Mouse (Mus musculus) limb, embryonic 11.5 days (tissue): ENCODE data around the gene Osbpl6. TPM values are rescaled to one million over a fixed set of nuclear protein-coding genes. Genes with fewer than 3 reads are reported as not detected.

Source experiments
- ATAC-seq: fragments of 200-750 bp; cut with Nextera tagmentation; 2 replicates; pipeline ENCODE4 v1.8.0; 2017; ENCODE audit warnings: low read depth; ENCODE audit not compliant: insufficient number of reproducible peaks, low FRiP score, low TSS enrichment
- DNase-seq: peaks from one replicate; pipeline ENCODE4 v3.0.0-alpha.2; 2015; ENCODE audit warnings: low spot score
- H3K27ac ChIP-seq: fragments of 300-500 bp; sonication (generic); replicated peaks from 2 replicates; pipeline ENCODE4 v1.5.1; 2014; ENCODE audit warnings: low read depth, mild to moderate bottlenecking, low read length
- H3K27me3 ChIP-seq: fragments of 300-500 bp; sonication (generic); 2 replicates; pipeline ENCODE4 v1.6.1; 2014; ENCODE audit warnings: mild to moderate bottlenecking, low read length, mixed read lengths; ENCODE audit not compliant: control insufficient read depth, insufficient read depth
- H3K36me3 ChIP-seq: fragments of 300-500 bp; sonication (generic); 2 replicates; pipeline ENCODE4 v1.6.1; 2014; ENCODE audit warnings: mild to moderate bottlenecking, low read length, moderate library complexity, mixed read lengths; ENCODE audit not compliant: control insufficient read depth, insufficient read depth
- H3K4me1 ChIP-seq: fragments of 300-500 bp; sonication (generic); 2 replicates; pipeline ENCODE4 v1.6.1; 2014; ENCODE audit warnings: low read length, mixed read lengths; ENCODE audit not compliant: control insufficient read depth, insufficient read depth
- H3K4me2 ChIP-seq: fragments of 300-500 bp; sonication (generic); 2 replicates; pipeline ENCODE4 v1.6.1; 2014; ENCODE audit warnings: low read depth, mild to moderate bottlenecking, moderate library complexity; ENCODE audit not compliant: severe bottlenecking
- H3K4me3 ChIP-seq: fragments of 300-500 bp; sonication (generic); 2 replicates; pipeline ENCODE4 v1.5.1; 2014; ENCODE audit warnings: low read depth, low read length
- H3K9ac ChIP-seq: fragments of 300-500 bp; sonication (generic); 2 replicates; pipeline ENCODE4 v1.6.1; 2014; ENCODE audit warnings: mild to moderate bottlenecking, low read length
- H3K9me3 ChIP-seq: fragments of 300-500 bp; sonication (generic); 2 replicates; pipeline ENCODE4 v1.6.1; 2016; ENCODE audit warnings: low read length; ENCODE audit not compliant: control insufficient read depth
- WGBS: fragments of 180-500 bp; shearing (Covaris S2); extraction: QIAGEN DNeasy Blood & Tissue Kit; methylation state at CpG from one replicate; pipeline ENCODE4 v1.1.7; 2014; 5-methylcytosine and 5-hydroxymethylcytosine counted together
- polyA plus RNA-seq: library from polyadenylated mRNA; unstranded; fragments of >200 nt; fragmentation: Nextera tagmentation; extraction: Ambion mirVana; gene quantifications from 2 replicates; pipeline ENCODE4 v1.2.1, GENCODE M21; 2014

Osbpl6 gene
- polyA plus RNA-seq, 1 experiment from 2014 or later: 15.3 TPM

DNA sequence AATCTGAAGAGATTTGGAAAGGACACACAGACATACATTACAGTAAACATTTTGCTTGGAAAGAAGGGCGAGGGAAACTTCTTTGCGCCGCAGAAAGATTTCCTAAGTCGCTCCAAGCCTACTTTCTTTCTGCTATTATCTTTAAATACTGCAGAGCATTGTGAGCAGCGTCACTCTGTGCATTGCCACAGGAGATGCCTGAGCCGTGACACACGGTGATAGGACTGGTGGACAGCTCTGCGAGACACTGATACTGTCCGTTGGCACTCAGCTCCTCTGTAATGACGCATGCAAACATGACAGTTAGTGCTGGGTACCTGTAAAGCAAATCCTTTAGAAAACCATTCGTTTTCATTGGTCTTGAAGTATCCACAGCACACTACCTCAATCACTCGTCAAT lies 224.0 kb downstream of the Osbpl6 start:
- Histone ChIP-seq H3K27ac (no peak overlapping the region), H3K4me3 (no peak overlapping the region), H3K4me1 (no peaks in the 10 kb centered on the region), H3K27me3 (no peaks in the 10 kb centered on the region), H3K4me2 (no peak overlapping the region), H3K36me3 (peaks cover 15% of the 10 kb centered on the region; the same call in 1 of the 2 replicates), H3K9ac (no peak overlapping the region), H3K9me3 (no peaks in the 10 kb centered on the region)
- DNase-seq: no peak
- WGBS: 92% methylated on average over 12 of the region's 12 CpGs
- ATAC-seq: no peak

DNA sequence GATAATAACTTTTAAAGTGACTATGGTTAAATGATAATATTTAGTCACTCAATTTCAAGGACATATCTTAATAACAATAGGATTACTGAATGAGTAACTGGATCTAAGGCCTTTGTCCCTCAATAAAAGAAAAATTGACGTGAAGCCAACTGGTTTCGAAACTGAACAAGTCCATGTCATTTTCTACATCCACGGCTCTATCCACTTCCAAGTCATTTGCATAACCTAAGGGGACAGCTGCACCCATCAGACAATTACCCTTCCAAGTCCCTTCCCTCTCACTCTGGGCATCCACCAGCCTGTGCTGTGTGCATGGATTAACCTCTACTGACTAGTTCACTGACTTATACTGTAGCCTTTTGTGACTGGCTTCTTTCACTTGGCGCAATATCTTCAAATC lies 225.3 kb downstream of the Osbpl6 start:
- Histone ChIP-seq H3K27me3 (no peaks in the 10 kb centered on the region), H3K27ac (no peak overlapping the region), H3K4me2 (no peak overlapping the region), H3K9ac (no peak overlapping the region), H3K4me3 (no peak overlapping the region), H3K36me3 (peaks cover 11% of the 10 kb centered on the region; the same call in 1 of the 2 replicates), H3K9me3 (no peaks in the 10 kb centered on the region), H3K4me1 (no peaks in the 10 kb centered on the region)
- 93% methylated on average over 4 of the region's 4 CpGs for WGBS
- ATAC-seq (no peak), DNase-seq (no peak)

DNA sequence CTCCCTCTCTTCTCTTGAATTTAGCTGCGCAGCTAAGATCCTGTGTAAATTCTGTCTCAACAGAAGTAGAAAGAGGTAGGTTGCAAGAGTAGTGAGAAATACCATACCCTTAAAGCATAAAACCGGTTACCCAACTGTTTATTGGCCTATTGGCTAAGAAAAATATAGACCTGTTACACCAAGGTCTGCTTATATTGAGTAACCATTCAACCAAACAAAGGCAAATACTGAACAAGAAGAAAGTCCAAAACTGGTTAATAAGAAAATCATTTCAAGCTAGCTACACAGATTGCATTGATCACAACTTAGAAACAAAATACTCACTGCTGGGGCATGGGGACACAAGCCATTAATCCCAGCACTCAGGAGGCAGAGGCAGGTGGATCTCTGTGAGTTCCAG lies 233.3 kb downstream of the Osbpl6 start:
- 95% methylated on average over 2 of the region's 2 CpGs for WGBS
- Histone ChIP-seq H3K4me3 (no peak overlapping the region), H3K9ac (no peak overlapping the region), H3K27me3 (no peaks in the 10 kb centered on the region), H3K27ac (no peak overlapping the region), H3K9me3 (no peaks in the 10 kb centered on the region), H3K36me3 (peaks cover 6% of the 10 kb centered on the region; the same call in 1 of the 2 replicates), H3K4me2 (no peak overlapping the region), H3K4me1 (no peaks in the 10 kb centered on the region)
- DNase-seq (no peak), ATAC-seq (no peak)

DNA sequence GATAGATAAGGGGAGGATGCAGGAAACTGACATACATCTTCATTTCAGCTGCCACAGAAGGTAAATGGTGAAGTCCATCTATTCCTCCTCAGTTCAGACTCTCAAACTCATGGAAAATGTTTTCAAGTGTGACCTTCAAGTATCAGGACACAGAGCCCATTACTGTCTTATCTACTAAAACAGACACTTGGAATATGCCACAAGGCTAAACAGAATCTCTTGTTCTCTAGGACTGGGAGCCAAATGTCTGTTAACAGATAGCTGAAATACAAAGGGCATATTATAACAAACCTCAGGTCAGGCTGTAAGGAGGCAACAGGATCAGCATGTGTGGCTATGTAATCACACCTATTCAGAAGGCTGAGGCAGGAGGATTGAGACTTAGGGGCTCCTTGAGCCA lies 237.5 kb downstream of the Osbpl6 start:
- H3K9ac ChIP-seq: no peak overlapping the region
- no peaks in the 10 kb centered on the region for H3K27me3 ChIP-seq
- peaks cover 3% of the 10 kb centered on the region; the same call in 1 of the 2 replicates for H3K36me3 ChIP-seq
- H3K4me3 ChIP-seq: no peak overlapping the region
- DNase-seq (no peak), ATAC-seq (no peak)
- no peaks in the 10 kb centered on the region for H3K9me3 ChIP-seq
- no peak overlapping the region for H3K27ac ChIP-seq
- H3K4me1 ChIP-seq: no peaks in the 10 kb centered on the region
- H3K4me2 ChIP-seq: no peak overlapping the region

DNA sequence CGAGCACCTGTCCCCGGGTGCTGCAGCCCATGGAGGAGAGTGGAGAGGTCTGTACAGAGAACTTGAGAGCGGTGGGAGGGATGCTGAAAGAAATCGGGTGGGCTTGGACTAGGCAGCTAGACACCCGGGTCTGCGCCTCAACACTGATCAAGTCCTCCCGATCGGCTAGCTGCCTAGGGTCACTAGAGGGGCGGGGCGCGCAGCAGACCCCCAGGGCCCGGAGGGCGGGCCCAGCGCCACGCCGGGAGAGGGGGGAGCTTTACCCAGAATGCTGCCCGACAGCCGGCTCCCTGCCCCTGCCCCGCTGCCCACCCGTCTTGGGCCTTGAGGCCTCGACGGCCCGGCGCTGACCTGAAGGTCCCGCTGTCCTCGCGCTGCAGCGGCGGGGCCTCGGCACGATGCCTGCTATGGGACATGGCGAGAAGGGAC lies 241.1 kb downstream of the Osbpl6 start:
- ATAC-seq (peak; percentile 76), DNase-seq (peak; percentile 75)
- Histone ChIP-seq H3K4me3 (peak overlapping the region; percentile 68), H3K4me2 (peak overlapping the region; percentile 70), H3K27me3 (no peaks in the 10 kb centered on the region), H3K4me1 (no peaks in the 10 kb centered on the region), H3K27ac (peak overlapping the region; percentile 88), H3K36me3 (no peaks in the 10 kb centered on the region), H3K9ac (peak overlapping the region; percentile 77), H3K9me3 (no peaks in the 10 kb centered on the region)
- under 1% methylated on average over 24 of the region's 32 CpGs for WGBS

DNA sequence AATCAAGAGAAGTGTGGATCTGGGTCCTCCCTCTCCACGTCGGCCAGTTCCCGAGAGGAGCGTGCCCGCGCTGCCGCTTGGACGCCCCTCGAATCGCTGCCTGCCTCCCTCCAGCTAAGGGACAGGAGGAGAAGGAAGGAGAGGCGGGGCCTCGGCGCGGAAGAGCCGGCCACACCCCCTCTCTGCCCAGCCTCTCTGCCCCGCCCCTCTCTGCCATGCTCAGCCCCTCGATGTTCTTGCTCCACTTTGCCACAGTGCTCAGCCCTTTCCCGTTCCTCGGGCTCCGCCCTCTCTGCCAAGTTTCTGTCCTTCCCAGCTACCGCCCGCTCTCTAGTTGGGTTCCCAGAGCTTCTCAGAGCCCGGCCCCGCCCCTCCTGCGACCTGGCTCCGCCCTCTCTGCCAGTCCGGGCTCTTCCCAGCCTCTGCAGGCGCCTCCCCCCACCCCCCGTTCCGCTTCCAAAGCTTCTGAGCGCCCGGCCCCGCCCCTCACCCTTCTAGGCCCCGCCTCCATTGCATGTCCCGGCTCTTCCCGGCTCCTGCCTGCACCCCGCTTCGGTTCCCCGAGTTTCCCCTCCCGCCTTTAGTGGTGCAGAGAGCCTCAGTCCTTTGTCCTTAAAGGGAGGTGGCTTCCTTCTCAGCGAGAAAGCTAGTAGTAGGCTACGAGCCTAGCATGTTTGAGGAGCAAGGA lies 241.7 kb downstream of the Osbpl6 start, which contains the start of the genes Prkra and Pjvk:
TSS of gene Prkra (minus strand) at position 133 of the 688 bp plus-strand sequence.
TSS of gene Pjvk (plus strand) at position 594 of the 688 bp plus-strand sequence.
- peak; percentile 98 for ATAC-seq
- peak within 1 kb of the TSS; percentile 70 for H3K4me2 ChIP-seq
- H3K9ac ChIP-seq: peak within 1 kb of the TSS; percentile 77
- H3K36me3 ChIP-seq: no peaks in the 10 kb centered on the region
- no peaks in the 10 kb centered on the region for H3K9me3 ChIP-seq
- H3K4me3 ChIP-seq: peak within 1 kb of the TSS; percentile 68
- no peaks in the 10 kb centered on the region for H3K4me1 ChIP-seq
- under 1% methylated on average over 41 of the region's 42 CpGs for WGBS
- peak; percentile 99 for DNase-seq
- H3K27ac ChIP-seq: peak within 1 kb of the TSS; percentile 88
- no peaks in the 10 kb centered on the region for H3K27me3 ChIP-seq

DNA sequence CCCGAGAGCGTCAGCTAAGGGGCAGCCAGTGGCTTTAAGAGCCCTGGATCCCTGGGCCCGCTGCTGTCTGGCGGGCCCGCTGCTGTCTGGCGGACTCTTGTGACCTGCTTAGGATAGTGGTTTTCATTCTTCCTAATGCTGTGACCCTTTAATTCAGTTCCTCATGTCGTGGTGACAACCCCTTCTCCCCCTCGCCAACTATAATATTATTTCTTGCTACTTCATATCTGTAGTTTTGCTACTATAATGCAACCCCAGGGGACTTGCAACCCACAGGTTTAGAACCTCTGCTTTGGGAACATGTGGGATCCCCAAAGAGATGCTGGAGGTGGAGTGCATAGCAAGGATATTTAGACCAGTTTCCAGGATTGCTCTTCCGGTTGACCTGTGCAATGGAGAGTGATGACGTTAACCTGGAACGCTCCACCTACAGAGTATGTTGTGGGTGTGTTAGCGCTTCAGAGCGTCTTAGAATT lies 242.4 kb downstream of the Osbpl6 start:
- H3K9ac ChIP-seq: peak overlapping the region; percentile 41
- ATAC-seq: peak; percentile 48; the same call in 1 of the 2 replicates
- peak overlapping the region; percentile 30 for H3K27ac ChIP-seq
- H3K27me3 ChIP-seq: no peaks in the 10 kb centered on the region
- H3K4me1 ChIP-seq: no peaks in the 10 kb centered on the region
- peak; percentile 73 for DNase-seq
- H3K36me3 ChIP-seq: no peaks in the 10 kb centered on the region
- 34% methylated on average over 13 of the region's 13 CpGs for WGBS
- H3K4me2 ChIP-seq: peak overlapping the region; percentile 70; the same call in 1 of the 2 replicates
- H3K4me3 ChIP-seq: peak overlapping the region; percentile 68; the same call in 1 of the 2 replicates
- H3K9me3 ChIP-seq: no peaks in the 10 kb centered on the region
